Mouse (Mus musculus): Measurements from ENCODE around the gene Mmp25. TPM values are rescaled to one million over a fixed set of nuclear protein-coding genes. Genes with fewer than 3 reads are reported as not detected.

The Mmp25 gene
- polyA plus RNA-seq, 1 experiment from 2014 or later, result 0.75 TPM

DNA sequence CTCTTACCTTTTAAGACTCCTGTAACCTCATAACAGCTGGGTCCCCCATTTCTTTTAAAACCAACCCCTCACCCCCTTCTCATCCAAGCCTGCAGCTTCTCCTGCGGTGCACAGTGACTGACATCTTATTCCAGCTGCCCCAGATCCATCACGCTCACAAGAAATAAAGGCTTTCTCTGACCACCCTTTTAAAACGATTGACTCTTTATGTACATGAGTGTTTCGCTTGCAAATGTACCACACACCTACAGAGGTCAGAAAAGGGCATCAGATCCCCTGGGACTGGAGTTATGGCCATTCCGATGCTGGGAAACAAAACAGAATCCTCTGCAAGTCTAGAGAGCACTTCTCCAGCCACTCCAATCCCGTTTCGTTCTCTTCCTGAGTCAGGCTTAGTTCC lies 17.3 kb downstream of the Mmp25 start:
- Histone ChIP-seq H3K4me2 (no peak overlapping the region), H3K9ac (no peak overlapping the region), H3K4me3 (no peak overlapping the region), H3K27me3 (replicated peaks) (peaks cover 29% of the 10 kb centered on the region), H3K36me3 (no peaks in the 10 kb centered on the region), H3K4me1 (replicated peaks) (peaks cover 5% of the 10 kb centered on the region; the same call in 1 of the 2 replicates), H3K27ac (ENCODE audit: poor library complexity, severe bottlenecking) (no peak overlapping the region), H3K9me3 (replicated peaks) (no peaks in the 10 kb centered on the region)
- WGBS, result 29% methylated on average over 7 of the region's 7 CpGs
- ATAC-seq (ENCODE audit: insufficient number of reproducible peaks, low FRiP score), result no peak

- no peak overlapping the region for H3K27ac ChIP-seq (ENCODE audit: poor library complexity, severe bottlenecking)
- no peak overlapping the region for H3K4me2 ChIP-seq
- H3K4me3 ChIP-seq, result no peak overlapping the region
- H3K27me3 ChIP-seq (replicated peaks), result peaks cover 52% of the 10 kb centered on the region
- H3K9ac ChIP-seq, result no peak overlapping the region
- no peak for ATAC-seq (ENCODE audit: insufficient number of reproducible peaks, low FRiP score)
- no peaks in the 10 kb centered on the region for H3K4me1 ChIP-seq (replicated peaks)
- WGBS, result 41% methylated on average over 7 of the region's 7 CpGs
- no peaks in the 10 kb centered on the region for H3K9me3 ChIP-seq (replicated peaks)
- no peaks in the 10 kb centered on the region for H3K36me3 ChIP-seq
These were observed 24.7 kb downstream of the Mmp25 start for GRCm38 (mm10) chr17:23620351-23620750.

DNA sequence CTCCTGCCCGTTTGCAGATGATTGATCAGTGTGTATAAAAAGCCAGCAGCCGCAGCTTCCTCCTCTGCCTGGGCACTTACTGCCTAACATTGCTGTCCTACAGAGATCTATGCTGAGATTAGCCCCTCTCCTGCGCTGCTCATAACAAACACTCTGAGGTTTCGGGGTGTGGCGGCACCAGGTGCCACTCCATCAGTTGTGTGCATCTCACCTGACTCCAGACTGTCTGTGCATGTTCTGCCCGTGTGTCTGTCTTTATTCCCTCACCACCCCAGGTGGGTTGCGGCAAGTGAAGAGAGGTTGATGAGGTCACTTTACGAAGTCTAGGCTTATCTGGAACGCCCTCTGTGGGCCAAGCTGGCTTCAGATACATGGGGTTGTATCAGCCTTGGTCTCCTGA lies 28.0 kb downstream of the Mmp25 start:
- ATAC-seq (ENCODE audit: insufficient number of reproducible peaks, low FRiP score), result no peak
- 49% methylated on average over 9 of the region's 9 CpGs for WGBS
- Histone ChIP-seq H3K27ac (ENCODE audit: poor library complexity, severe bottlenecking) (no peak overlapping the region), H3K9me3 (replicated peaks) (no peaks in the 10 kb centered on the region), H3K4me2 (no peak overlapping the region), H3K4me3 (no peak overlapping the region), H3K9ac (no peak overlapping the region), H3K36me3 (no peaks in the 10 kb centered on the region), H3K4me1 (replicated peaks) (no peaks in the 10 kb centered on the region), H3K27me3 (replicated peaks) (peaks cover 45% of the 10 kb centered on the region)

GRCm38 (mm10) chr17:23610361-23610800 lies 34.7 kb downstream of the Mmp25 start:
- WGBS, result 82% methylated on average over 28 of the region's 28 CpGs
- H3K9ac ChIP-seq, result no peak overlapping the region
- ATAC-seq (ENCODE audit: insufficient number of reproducible peaks, low FRiP score), result peak; percentile 39; the same call in 1 of the 2 replicates
- H3K4me3 ChIP-seq, result no peak overlapping the region
- no peak overlapping the region for H3K27ac ChIP-seq (ENCODE audit: poor library complexity, severe bottlenecking)
- H3K4me1 ChIP-seq (replicated peaks), result no peaks in the 10 kb centered on the region
- no peaks in the 10 kb centered on the region for H3K36me3 ChIP-seq
- no peaks in the 10 kb centered on the region for H3K27me3 ChIP-seq (replicated peaks)
- no peak overlapping the region for H3K4me2 ChIP-seq
- no peaks in the 10 kb centered on the region for H3K9me3 ChIP-seq (replicated peaks)

DNA sequence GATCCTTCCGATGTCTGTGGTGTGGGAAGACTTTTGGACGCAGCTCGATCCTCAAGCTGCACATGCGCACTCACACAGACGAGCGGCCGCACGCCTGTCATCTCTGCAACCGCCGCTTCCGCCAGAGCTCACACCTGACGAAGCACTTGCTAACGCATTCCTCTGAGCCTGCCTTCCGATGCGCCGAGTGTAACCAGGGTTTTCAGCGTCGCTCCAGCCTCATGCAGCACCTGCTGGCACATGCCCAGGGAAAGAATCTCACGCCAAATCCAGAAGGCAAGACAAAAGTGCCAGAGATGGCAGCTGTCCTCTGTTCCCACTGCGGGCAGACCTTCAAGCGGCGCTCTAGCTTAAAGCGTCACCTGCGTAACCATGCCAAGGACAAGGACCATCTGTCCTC lies 35.5 kb downstream of the Mmp25 start:
- ATAC-seq (ENCODE audit: insufficient number of reproducible peaks, low FRiP score), result no peak
- 90% methylated on average over 24 of the region's 24 CpGs for WGBS
- Histone ChIP-seq H3K4me3 (no peak overlapping the region), H3K4me1 (replicated peaks) (no peaks in the 10 kb centered on the region), H3K36me3 (no peaks in the 10 kb centered on the region), H3K27ac (ENCODE audit: poor library complexity, severe bottlenecking) (no peak overlapping the region), H3K4me2 (no peak overlapping the region), H3K27me3 (replicated peaks) (no peaks in the 10 kb centered on the region), H3K9me3 (replicated peaks) (no peaks in the 10 kb centered on the region), H3K9ac (no peak overlapping the region)

- Histone ChIP-seq H3K4me3 (no peak overlapping the region), H3K9me3 (replicated peaks) (no peaks in the 10 kb centered on the region), H3K4me1 (replicated peaks) (no peaks in the 10 kb centered on the region), H3K9ac (no peak overlapping the region), H3K4me2 (no peak overlapping the region), H3K27me3 (replicated peaks) (no peaks in the 10 kb centered on the region), H3K27ac (ENCODE audit: poor library complexity, severe bottlenecking) (no peak overlapping the region), H3K36me3 (no peaks in the 10 kb centered on the region)
- no peak for ATAC-seq (ENCODE audit: insufficient number of reproducible peaks, low FRiP score)
- WGBS, result 75% methylated on average over 8 of the region's 8 CpGs
These were observed 39.9 kb downstream of the Mmp25 start for GRCm38 (mm10) chr17:23605220-23605619.

DNA sequence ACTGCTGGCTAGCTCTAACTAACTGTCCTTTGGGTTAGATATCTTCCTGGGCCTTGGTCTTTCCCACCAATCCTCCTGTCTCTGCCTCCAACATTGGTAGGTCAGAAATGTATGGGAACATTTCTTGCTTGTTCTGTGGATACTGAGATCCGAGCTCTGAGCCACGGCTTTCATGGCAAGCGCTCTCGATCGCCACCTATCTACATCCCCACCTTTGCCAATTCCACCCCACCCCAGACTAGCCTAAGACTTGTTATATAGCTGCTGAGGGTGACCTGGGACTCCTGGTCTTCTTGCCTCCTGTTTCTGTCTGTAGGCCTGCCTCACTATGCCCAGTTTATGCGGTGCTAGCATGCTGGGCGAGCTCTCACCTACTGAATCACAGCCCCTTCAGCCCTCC lies 40.7 kb downstream of the Mmp25 start:
- ATAC-seq (ENCODE audit: insufficient number of reproducible peaks, low FRiP score), result no peak
- WGBS, result 57% methylated on average over 7 of the region's 7 CpGs
- H3K9ac ChIP-seq, result no peak overlapping the region
- no peak overlapping the region for H3K4me2 ChIP-seq
- H3K4me1 ChIP-seq (replicated peaks), result 0 out of 2 replicates have a peak, but pooled peaks cover 6% of the 10 kb centered on the region
- H3K4me3 ChIP-seq, result no peak overlapping the region
- no peaks in the 10 kb centered on the region for H3K9me3 ChIP-seq (replicated peaks)
- no peaks in the 10 kb centered on the region for H3K36me3 ChIP-seq
- H3K27ac ChIP-seq (ENCODE audit: poor library complexity, severe bottlenecking), result no peak overlapping the region
- H3K27me3 ChIP-seq (replicated peaks), result no peaks in the 10 kb centered on the region

DNA sequence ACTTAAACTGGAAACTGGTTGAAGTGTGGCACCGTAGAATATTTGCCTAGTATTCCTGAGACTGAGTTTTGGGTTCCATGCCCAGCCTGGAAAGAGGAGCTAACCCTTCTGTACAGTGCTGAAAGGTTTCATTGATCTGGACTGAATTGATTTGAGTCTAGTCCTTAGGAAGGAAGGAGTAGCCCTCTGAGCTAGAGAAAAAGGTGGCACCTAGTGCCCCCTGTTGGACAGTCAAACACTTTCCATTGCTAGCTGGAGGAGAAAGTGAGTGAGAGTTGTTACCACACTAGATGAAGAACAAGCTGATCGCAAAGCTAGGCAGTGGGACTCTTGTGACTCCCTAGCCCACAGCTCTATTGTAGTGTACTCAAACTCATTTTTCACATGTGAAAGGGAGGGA lies 41.5 kb downstream of the Mmp25 start:
- Histone ChIP-seq H3K27ac (ENCODE audit: poor library complexity, severe bottlenecking) (no peak overlapping the region), H3K9ac (no peak overlapping the region), H3K4me2 (no peak overlapping the region), H3K9me3 (replicated peaks) (no peaks in the 10 kb centered on the region), H3K27me3 (replicated peaks) (no peaks in the 10 kb centered on the region), H3K4me1 (replicated peaks) (peaks cover 7% of the 10 kb centered on the region; the same call in 1 of the 2 replicates), H3K36me3 (no peaks in the 10 kb centered on the region), H3K4me3 (no peak overlapping the region)
- no peak for ATAC-seq (ENCODE audit: insufficient number of reproducible peaks, low FRiP score)
- WGBS, result 66% methylated on average over 2 of the region's 2 CpGs

- ATAC-seq (ENCODE audit: insufficient number of reproducible peaks, low FRiP score), result no peak
- WGBS, result 21% methylated on average over 8 of the region's 8 CpGs
- no peak overlapping the region for H3K9ac ChIP-seq
- no peaks in the 10 kb centered on the region for H3K27me3 ChIP-seq (replicated peaks)
- peaks cover 9% of the 10 kb centered on the region; the same call in 1 of the 2 replicates for H3K4me1 ChIP-seq (replicated peaks)
- no peaks in the 10 kb centered on the region for H3K9me3 ChIP-seq (replicated peaks)
- H3K4me3 ChIP-seq, result no peak overlapping the region
- H3K4me2 ChIP-seq, result no peak overlapping the region
- no peaks in the 10 kb centered on the region for H3K36me3 ChIP-seq
- no peak overlapping the region for H3K27ac ChIP-seq (ENCODE audit: poor library complexity, severe bottlenecking)
These were observed 42.0 kb downstream of the Mmp25 start for GRCm38 (mm10) chr17:23603077-23603476.

- Histone ChIP-seq H3K36me3 (no peaks in the 10 kb centered on the region), H3K4me3 (no peak overlapping the region), H3K4me2 (no peak overlapping the region), H3K4me1 (replicated peaks) (peaks cover 9% of the 10 kb centered on the region; the same call in 1 of the 2 replicates), H3K27me3 (replicated peaks) (no peaks in the 10 kb centered on the region), H3K9ac (no peak overlapping the region), H3K9me3 (replicated peaks) (no peaks in the 10 kb centered on the region), H3K27ac (ENCODE audit: poor library complexity, severe bottlenecking) (no peak overlapping the region)
- WGBS, result 48% methylated on average over 10 of the region's 10 CpGs
- ATAC-seq (ENCODE audit: insufficient number of reproducible peaks, low FRiP score), result no peak
These were observed 43.1 kb downstream of the Mmp25 start for GRCm38 (mm10) chr17:23601836-23602585.

DNA sequence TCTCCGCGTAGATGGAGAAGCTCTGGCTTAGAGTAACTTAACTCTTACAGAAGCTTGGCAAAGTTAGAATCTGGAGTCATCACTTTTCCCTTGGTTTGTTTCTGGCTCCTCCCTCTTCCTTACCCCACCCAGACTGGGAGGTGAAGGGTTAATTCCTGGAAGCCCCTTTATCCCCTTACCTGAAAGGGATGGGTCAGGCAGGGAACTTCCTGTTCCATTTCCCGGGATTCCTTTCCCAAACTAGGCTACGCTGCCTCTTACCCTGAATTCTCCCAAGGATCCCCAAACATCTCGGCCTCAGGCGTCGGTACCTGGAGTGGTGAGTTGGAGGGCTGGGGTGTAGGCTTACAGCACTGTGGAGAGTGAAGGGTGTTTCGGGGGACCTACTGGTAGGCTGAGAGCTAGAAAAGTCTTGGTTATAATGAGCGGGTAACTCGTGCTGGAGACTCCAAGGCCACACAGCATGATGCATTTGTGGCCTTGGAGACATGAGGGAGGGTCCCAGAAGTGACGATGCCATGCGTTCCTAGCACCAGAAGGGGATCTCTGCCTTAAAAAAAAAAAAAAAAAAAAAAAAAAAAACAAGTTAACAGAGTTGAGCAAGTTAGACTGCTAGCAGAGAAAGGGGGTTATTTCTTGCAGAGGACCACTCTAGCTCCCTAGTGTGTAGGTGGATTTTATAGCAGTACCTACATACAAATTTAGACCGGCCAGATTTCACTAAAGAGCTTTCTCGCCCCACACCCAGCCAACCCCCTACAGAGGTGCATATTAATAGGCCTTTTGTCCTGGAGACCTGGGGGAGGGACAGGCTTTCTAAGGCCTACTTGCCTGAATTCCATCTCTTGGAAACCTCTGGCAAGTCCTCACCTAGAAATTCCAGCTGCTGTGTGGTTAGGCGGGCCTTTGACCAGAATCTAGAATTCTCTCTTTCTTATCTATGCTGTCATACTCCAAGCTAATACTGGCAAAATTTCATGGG lies 44.1 kb downstream of the Mmp25 start, which contains the start of gene Zscan10:
Zscan10 (plus strand) TSS at position 216 of the 982 bp plus-strand sequence.
- Histone ChIP-seq H3K36me3 (no peaks in the 10 kb centered on the region), H3K27ac (ENCODE audit: poor library complexity, severe bottlenecking) (no peak within 1 kb of the TSS; the same call in 1 of the 2 replicates), H3K27me3 (replicated peaks) (no peaks in the 10 kb centered on the region), H3K4me3 (peak within 1 kb of the TSS; percentile 58; the same call in 1 of the 2 replicates), H3K9ac (no peak within 1 kb of the TSS), H3K4me1 (replicated peaks) (peaks cover 9% of the 10 kb centered on the region; the same call in 1 of the 2 replicates), H3K4me2 (peak within 1 kb of the TSS; percentile 85), H3K9me3 (replicated peaks) (no peaks in the 10 kb centered on the region)
- no peak for ATAC-seq (ENCODE audit: insufficient number of reproducible peaks, low FRiP score)
- WGBS, result 47% methylated on average over 15 of the region's 15 CpGs
